Mouse (Mus musculus) C3H10T1/2 (cell line): ENCODE measurements around the gene Itm2a. TPM values are rescaled to one million over a fixed set of nuclear protein-coding genes. Genes with fewer than 3 reads are reported as not detected.

Source experiments
- polyA plus RNA-seq, 2 experiments: library from polyadenylated mRNA; unstranded; fragments of >200 nt; fragmentation: generic; extraction: Trizol; gene quantifications; one replicate each; pipeline ENCODE4 v1.2.1; 2012; ENCODE audit warnings: missing spikeins in 2 of 2

Itm2a gene
- polyA plus RNA-seq: under 1 TPM in 1 of 2 experiments, not detected in 1; 0.06 TPM

GRCm38 (mm10) chrX:107402915-107403912 is at the start of gene Itm2a:
Gene Itm2a (minus strand): TSS chrX:107403376.

Other genes with a start within 250 kb of the Itm2a start
- not detected for gene Gpr174, start 147.5 kb downstream of the Itm2a start, polyA plus RNA-seq